In genomic region chr3:100488251-100489132, GRCm38 (mm10) we compare ENCODE assay signal across 8 mouse cellular contexts. TPM values are rescaled to one million over a fixed set of nuclear protein-coding genes. Genes with fewer than 3 reads are reported as not detected.
DNase-seq lines count a peak whose midpoint lies in the region; ATAC-seq and TF ChIP-seq lines count a peak whose summit lies in the region.

No protein-coding gene starts in this region.

- TF ChIP-seq CTCF in E14TG2a.4 (conservative IDR thresholded peaks at IDR 0.05; ENCODE audit: low read length) = no peak
- no peak for TF ChIP-seq CTCF in heart, postnatal 0 days (IDR thresholded peaks at IDR 0.05; ENCODE audit: low read depth)
- TF ChIP-seq CTCF in olfactory bulb, adult 2 months (IDR thresholded peaks at IDR 0.05; ENCODE audit: insufficient read depth, low read depth, low read length) = no peak

- peak; percentile 27 for ATAC-seq in forebrain, embryonic 12.5 days (ENCODE audit: low FRiP score)
- ATAC-seq in heart, postnatal 0 days (ENCODE audit: insufficient read depth, low read depth) = peak; percentile 11
- peak; percentile 37 for ATAC-seq in lung, embryonic 15.5 days (ENCODE audit: borderline replicate concordance, extremely low read depth, low FRiP score, low TSS enrichment)

- under 1% methylated on average over 66 of the region's 66 CpGs for WGBS in forebrain, embryonic 12.5 days
- WGBS in heart, postnatal 0 days = under 1% methylated on average over 64 of the region's 66 CpGs
- WGBS in lung, embryonic 15.5 days = under 1% methylated on average over 66 of the region's 66 CpGs
- under 1% methylated on average over 66 of the region's 66 CpGs for WGBS in olfactory bulb, adult 2 months

- no peak for TF ChIP-seq EP300 in heart, postnatal 0 days (IDR thresholded peaks at IDR 0.05; ENCODE audit: low read depth)

- no peak for TF ChIP-seq POLR2A in olfactory bulb, adult 2 months (IDR thresholded peaks at IDR 0.05; ENCODE audit: insufficient read depth, low read depth, low read length)

- H3K27ac ChIP-seq in forebrain, embryonic 12.5 days = no peak overlapping the region
- no peak overlapping the region for H3K27ac ChIP-seq in heart, postnatal 0 days (ENCODE audit: low read depth)
- no peak overlapping the region for H3K27ac ChIP-seq in lung, embryonic 15.5 days
- no peak overlapping the region for H3K27ac ChIP-seq in olfactory bulb, adult 2 months (ENCODE audit: insufficient read depth, low read depth, low read length)

- peak overlapping the region; percentile 86 for H3K4me3 ChIP-seq in E14TG2a.4 (replicated peaks; ENCODE audit: low read length)
- H3K4me3 ChIP-seq in forebrain, embryonic 12.5 days (replicated peaks) = peak overlapping the region; percentile 64
- peak overlapping the region; percentile 73 for H3K4me3 ChIP-seq in heart, postnatal 0 days (ENCODE audit: low read depth, low read length)
- H3K4me3 ChIP-seq in lung, embryonic 15.5 days = peak overlapping the region; percentile 67
- H3K4me3 ChIP-seq in olfactory bulb, adult 2 months (ENCODE audit: insufficient read depth, low read depth, low read length) = peak overlapping the region; percentile 53

- H3K36me3 ChIP-seq in E14TG2a.4 (ENCODE audit: insufficient read depth, low read length) = peaks cover 3% of the 10 kb centered on the region; the same call in 1 of the 2 replicates
- H3K36me3 ChIP-seq in forebrain, embryonic 12.5 days (replicated peaks) = no peaks in the 10 kb centered on the region
- H3K36me3 ChIP-seq in heart, postnatal 0 days (replicated peaks; ENCODE audit: control insufficient read depth, insufficient read depth, low read length) = no peaks in the 10 kb centered on the region
- no peaks in the 10 kb centered on the region for H3K36me3 ChIP-seq in lung, embryonic 15.5 days

- peak; percentile 10 for DNase-seq in brain, adult 2 months (ENCODE audit: low read depth, low spot score)
- no peak for DNase-seq in heart, postnatal 0 days (ENCODE audit: low spot score)
- peak; percentile 80 to 85 for DNase-seq in kidney, postnatal 25 days
- peak; percentile 37 to 44 for DNase-seq in thymus, postnatal 10 days (ENCODE audit: low spot score in 2 of 2)

- peaks cover 27% of the 10 kb centered on the region for H3K4me1 ChIP-seq in E14TG2a.4 (replicated peaks; ENCODE audit: low read depth, low read length)
- peaks cover 17% of the 10 kb centered on the region for H3K4me1 ChIP-seq in forebrain, embryonic 12.5 days
- H3K4me1 ChIP-seq in heart, postnatal 0 days (ENCODE audit: control insufficient read depth, insufficient read depth) = no peaks in the 10 kb centered on the region
- H3K4me1 ChIP-seq in lung, embryonic 15.5 days = peaks cover 24% of the 10 kb centered on the region
- H3K4me1 ChIP-seq in olfactory bulb, adult 2 months (ENCODE audit: control insufficient read depth, insufficient read depth, low read length) = peaks cover 8% of the 10 kb centered on the region; the same call in 1 of the 2 replicates

- peak overlapping the region; percentile 59 for H3K9ac ChIP-seq in forebrain, embryonic 12.5 days
- H3K9ac ChIP-seq in heart, postnatal 0 days (replicated peaks; ENCODE audit: low read depth, low read length) = peak overlapping the region; percentile 17; the same call in 1 of the 2 replicates
- H3K9ac ChIP-seq in lung, embryonic 15.5 days = peak overlapping the region; percentile 33

- peaks cover 5% of the 10 kb centered on the region for H3K9me3 ChIP-seq in E14TG2a.4 (ENCODE audit: low read length)
- no peaks in the 10 kb centered on the region for H3K9me3 ChIP-seq in forebrain, embryonic 12.5 days
- H3K9me3 ChIP-seq in heart, postnatal 0 days (replicated peaks; ENCODE audit: control insufficient read depth, low read length) = no peaks in the 10 kb centered on the region
- no peaks in the 10 kb centered on the region for H3K9me3 ChIP-seq in lung, embryonic 15.5 days

- H3K27me3 ChIP-seq in E14TG2a.4 (ENCODE audit: insufficient read depth, low read length) = peaks cover 39% of the 10 kb centered on the region
- H3K27me3 ChIP-seq in forebrain, embryonic 12.5 days = peaks cover 49% of the 10 kb centered on the region
- peaks cover 30% of the 10 kb centered on the region for H3K27me3 ChIP-seq in heart, postnatal 0 days (ENCODE audit: control insufficient read depth, insufficient read depth, low read length)
- peaks cover 23% of the 10 kb centered on the region for H3K27me3 ChIP-seq in lung, embryonic 15.5 days

- H3K4me2 ChIP-seq in forebrain, embryonic 12.5 days = peak overlapping the region; percentile 99
- peak overlapping the region; percentile 99 for H3K4me2 ChIP-seq in heart, postnatal 0 days (ENCODE audit: low read depth, low read length)
- peak overlapping the region; percentile 90 for H3K4me2 ChIP-seq in lung, embryonic 15.5 days

RNA-seq across cellular contexts. Expression of gene Tent5c, which starts 0.6 kb away (rescaled TPM):
- 5.6 and 6.2 TPM in 2 replicates for polyA plus RNA-seq in forebrain, embryonic 12.5 days (2016; fragmentation: Nextera tagmentation; extraction: Ambion mirVana)
- total RNA-seq in heart, postnatal 0 days (2014; rRNA removed; ENCODE audit: low replicate concordance) = 6.5 and 8.9 TPM in 2 replicates
- 2.3 and 4.2 TPM in 2 replicates for polyA plus RNA-seq in heart, postnatal 0 days (2015; fragmentation: Nextera tagmentation; extraction: Ambion mirVana)
- 12.4 and 12.8 TPM in 2 replicates for polyA plus RNA-seq in lung, embryonic 15.5 days (2015; fragmentation: Nextera tagmentation; extraction: Ambion mirVana)
- not detected in 2 replicates for polyA plus RNA-seq in olfactory bulb, adult 2 months (2012; ENCODE audit: insufficient read depth, insufficient read length, low replicate concordance, missing spikeins)
